Mouse (Mus musculus): ENCODE results near the gene Ntn4. TPM values are rescaled to one million over a fixed set of nuclear protein-coding genes. Genes with fewer than 3 reads are reported as not detected.

Ntn4 gene
- polyA plus RNA-seq, 1 experiment from 2014 or later: 0.58 TPM

- Histone ChIP-seq H3K9ac (ENCODE audit: low read length) (no peak overlapping the region), H3K27ac (ENCODE audit: low read length) (no peak overlapping the region), H3K9me3 (ENCODE audit: control insufficient read depth, low read length) (no peaks in the 10 kb centered on the region), H3K4me1 (replicated peaks; ENCODE audit: control insufficient read depth, insufficient read depth, low read length) (peaks cover 6% of the 10 kb centered on the region; the same call in 1 of the 2 replicates), H3K4me2 (ENCODE audit: low read depth, low read length) (no peak overlapping the region), H3K4me3 (ENCODE audit: low read length) (no peak overlapping the region), H3K36me3 (ENCODE audit: control insufficient read depth, insufficient read depth, low read length) (no peaks in the 10 kb centered on the region), H3K27me3 (ENCODE audit: control insufficient read depth, insufficient read depth, low read depth, low read length) (no peaks in the 10 kb centered on the region)
- WGBS: 83% methylated on average over 14 of the region's 14 CpGs
- ATAC-seq (ENCODE audit: low read depth): no peak
Observed at GRCm38 (mm10) chr10:93751302-93751701, 110.8 kb downstream of the Ntn4 start.

GRCm38 (mm10) chr10:93753711-93754391 lies 113.4 kb downstream of the Ntn4 start:
- ATAC-seq (ENCODE audit: low read depth): no peak
- peaks cover 6% of the 10 kb centered on the region; the same call in 1 of the 2 replicates for H3K4me1 ChIP-seq (replicated peaks; ENCODE audit: control insufficient read depth, insufficient read depth, low read length)
- H3K9ac ChIP-seq (ENCODE audit: low read length): no peak overlapping the region
- H3K27me3 ChIP-seq (ENCODE audit: control insufficient read depth, insufficient read depth, low read depth, low read length): no peaks in the 10 kb centered on the region
- H3K9me3 ChIP-seq (ENCODE audit: control insufficient read depth, low read length): no peaks in the 10 kb centered on the region
- 72% methylated on average over 13 of the region's 13 CpGs for WGBS
- no peaks in the 10 kb centered on the region for H3K36me3 ChIP-seq (ENCODE audit: control insufficient read depth, insufficient read depth, low read length)
- H3K4me3 ChIP-seq (ENCODE audit: low read length): no peak overlapping the region
- H3K4me2 ChIP-seq (ENCODE audit: low read depth, low read length): no peak overlapping the region
- H3K27ac ChIP-seq (ENCODE audit: low read length): no peak overlapping the region

GRCm38 (mm10) chr10:93756211-93756610 lies 115.7 kb downstream of the Ntn4 start:
- Histone ChIP-seq H3K36me3 (ENCODE audit: control insufficient read depth, insufficient read depth, low read length) (no peaks in the 10 kb centered on the region), H3K27ac (ENCODE audit: low read length) (no peak overlapping the region), H3K4me1 (replicated peaks; ENCODE audit: control insufficient read depth, insufficient read depth, low read length) (no peaks in the 10 kb centered on the region), H3K4me3 (ENCODE audit: low read length) (no peak overlapping the region), H3K9ac (ENCODE audit: low read length) (no peak overlapping the region), H3K27me3 (ENCODE audit: control insufficient read depth, insufficient read depth, low read depth, low read length) (no peaks in the 10 kb centered on the region), H3K4me2 (ENCODE audit: low read depth, low read length) (no peak overlapping the region), H3K9me3 (ENCODE audit: control insufficient read depth, low read length) (no peaks in the 10 kb centered on the region)
- ATAC-seq (ENCODE audit: low read depth): no peak
- WGBS: 65% methylated on average over 10 of the region's 10 CpGs

- H3K27ac ChIP-seq (ENCODE audit: low read length): no peak overlapping the region
- H3K4me3 ChIP-seq (ENCODE audit: low read length): no peak overlapping the region
- 46% methylated on average over 4 of the region's 4 CpGs for WGBS
- H3K9ac ChIP-seq (ENCODE audit: low read length): no peak overlapping the region
- no peaks in the 10 kb centered on the region for H3K36me3 ChIP-seq (ENCODE audit: control insufficient read depth, insufficient read depth, low read length)
- no peaks in the 10 kb centered on the region for H3K27me3 ChIP-seq (ENCODE audit: control insufficient read depth, insufficient read depth, low read depth, low read length)
- no peaks in the 10 kb centered on the region for H3K9me3 ChIP-seq (ENCODE audit: control insufficient read depth, low read length)
- ATAC-seq (ENCODE audit: low read depth): no peak
- H3K4me1 ChIP-seq (replicated peaks; ENCODE audit: control insufficient read depth, insufficient read depth, low read length): no peaks in the 10 kb centered on the region
- no peak overlapping the region for H3K4me2 ChIP-seq (ENCODE audit: low read depth, low read length)
Observed at GRCm38 (mm10) chr10:93759644-93760043, 119.2 kb downstream of the Ntn4 start.

GRCm38 (mm10) chr10:93760429-93760828 lies 119.9 kb downstream of the Ntn4 start:
- no peaks in the 10 kb centered on the region for H3K9me3 ChIP-seq (ENCODE audit: control insufficient read depth, low read length)
- H3K27ac ChIP-seq (ENCODE audit: low read length): no peak overlapping the region
- no peaks in the 10 kb centered on the region for H3K27me3 ChIP-seq (ENCODE audit: control insufficient read depth, insufficient read depth, low read depth, low read length)
- no peak overlapping the region for H3K9ac ChIP-seq (ENCODE audit: low read length)
- H3K4me2 ChIP-seq (ENCODE audit: low read depth, low read length): no peak overlapping the region
- no peaks in the 10 kb centered on the region for H3K36me3 ChIP-seq (ENCODE audit: control insufficient read depth, insufficient read depth, low read length)
- ATAC-seq (ENCODE audit: low read depth): no peak
- WGBS: 74% methylated on average over 5 of the region's 5 CpGs
- H3K4me3 ChIP-seq (ENCODE audit: low read length): no peak overlapping the region
- H3K4me1 ChIP-seq (replicated peaks; ENCODE audit: control insufficient read depth, insufficient read depth, low read length): no peaks in the 10 kb centered on the region

GRCm38 (mm10) chr10:93763074-93763473 lies 122.6 kb downstream of the Ntn4 start:
- H3K4me3 ChIP-seq (ENCODE audit: low read length): no peak overlapping the region
- H3K4me2 ChIP-seq (ENCODE audit: low read depth, low read length): no peak overlapping the region
- no peaks in the 10 kb centered on the region for H3K4me1 ChIP-seq (replicated peaks; ENCODE audit: control insufficient read depth, insufficient read depth, low read length)
- WGBS: 35% methylated on average over 5 of the region's 5 CpGs
- no peaks in the 10 kb centered on the region for H3K9me3 ChIP-seq (ENCODE audit: control insufficient read depth, low read length)
- no peaks in the 10 kb centered on the region for H3K27me3 ChIP-seq (ENCODE audit: control insufficient read depth, insufficient read depth, low read depth, low read length)
- H3K9ac ChIP-seq (ENCODE audit: low read length): no peak overlapping the region
- ATAC-seq (ENCODE audit: low read depth): no peak
- H3K36me3 ChIP-seq (ENCODE audit: control insufficient read depth, insufficient read depth, low read length): no peaks in the 10 kb centered on the region
- no peak overlapping the region for H3K27ac ChIP-seq (ENCODE audit: low read length)

GRCm38 (mm10) chr10:93766221-93766620 lies 125.7 kb downstream of the Ntn4 start:
- Histone ChIP-seq H3K4me2 (ENCODE audit: low read depth, low read length) (no peak overlapping the region), H3K4me3 (ENCODE audit: low read length) (no peak overlapping the region), H3K27ac (ENCODE audit: low read length) (no peak overlapping the region), H3K27me3 (ENCODE audit: control insufficient read depth, insufficient read depth, low read depth, low read length) (no peaks in the 10 kb centered on the region), H3K9ac (ENCODE audit: low read length) (no peak overlapping the region), H3K9me3 (ENCODE audit: control insufficient read depth, low read length) (no peaks in the 10 kb centered on the region), H3K4me1 (replicated peaks; ENCODE audit: control insufficient read depth, insufficient read depth, low read length) (no peaks in the 10 kb centered on the region), H3K36me3 (ENCODE audit: control insufficient read depth, insufficient read depth, low read length) (no peaks in the 10 kb centered on the region)
- WGBS: 85% methylated on average over 5 of the region's 5 CpGs
- no peak for ATAC-seq (ENCODE audit: low read depth)

- Histone ChIP-seq H3K9me3 (ENCODE audit: control insufficient read depth, low read length) (no peaks in the 10 kb centered on the region), H3K27ac (ENCODE audit: low read length) (no peak overlapping the region), H3K4me2 (ENCODE audit: low read depth, low read length) (no peak overlapping the region), H3K27me3 (ENCODE audit: control insufficient read depth, insufficient read depth, low read depth, low read length) (no peaks in the 10 kb centered on the region), H3K4me1 (replicated peaks; ENCODE audit: control insufficient read depth, insufficient read depth, low read length) (no peaks in the 10 kb centered on the region), H3K36me3 (ENCODE audit: control insufficient read depth, insufficient read depth, low read length) (no peaks in the 10 kb centered on the region), H3K4me3 (ENCODE audit: low read length) (no peak overlapping the region), H3K9ac (ENCODE audit: low read length) (no peak overlapping the region)
- 77% methylated on average over 5 of the region's 5 CpGs for WGBS
- no peak for ATAC-seq (ENCODE audit: low read depth)
Observed at GRCm38 (mm10) chr10:93767245-93767644, 126.8 kb downstream of the Ntn4 start.

- Histone ChIP-seq H3K36me3 (ENCODE audit: control insufficient read depth, insufficient read depth, low read length) (no peaks in the 10 kb centered on the region), H3K4me1 (replicated peaks; ENCODE audit: control insufficient read depth, insufficient read depth, low read length) (no peaks in the 10 kb centered on the region), H3K27me3 (ENCODE audit: control insufficient read depth, insufficient read depth, low read depth, low read length) (no peaks in the 10 kb centered on the region), H3K9me3 (ENCODE audit: control insufficient read depth, low read length) (no peaks in the 10 kb centered on the region), H3K4me3 (ENCODE audit: low read length) (no peak overlapping the region), H3K9ac (ENCODE audit: low read length) (no peak overlapping the region), H3K4me2 (ENCODE audit: low read depth, low read length) (no peak overlapping the region), H3K27ac (ENCODE audit: low read length) (no peak overlapping the region)
- ATAC-seq (ENCODE audit: low read depth): no peak
- WGBS: 46% methylated on average over 9 of the region's 9 CpGs
Observed at GRCm38 (mm10) chr10:93768222-93768621, 127.7 kb downstream of the Ntn4 start.
